Mouse (Mus musculus): ENCODE data around the gene Kpna2. TPM values are rescaled to one million over a fixed set of nuclear protein-coding genes. Genes with fewer than 3 reads are reported as not detected.

The Kpna2 gene
- polyA plus RNA-seq, 1 experiment = 150 TPM

- no peak overlapping the region for H3K4me3 ChIP-seq (ENCODE audit: control insufficient read depth, low read depth, low read length)
- H3K27ac ChIP-seq (ENCODE audit: control insufficient read depth, insufficient read depth, low read depth, low read length) = no peak overlapping the region
- H3K4me1 ChIP-seq (ENCODE audit: control insufficient read depth, insufficient read depth, low read length) = no peaks in the 10 kb centered on the region
- peak; percentile 27; the same call in 1 of the 2 replicates for TF ChIP-seq CTCF (IDR thresholded peaks at IDR 0.05; ENCODE audit: control insufficient read depth, insufficient read depth, insufficient replicate concordance, low read depth, low read length)
- TF ChIP-seq POLR2A (IDR thresholded peaks at IDR 0.05; ENCODE audit: control insufficient read depth, low read depth, low read length) = no peak
- no peaks in the 10 kb centered on the region for H3K36me3 ChIP-seq (ENCODE audit: control insufficient read depth, insufficient read depth, low read length)
- H3K27me3 ChIP-seq (ENCODE audit: control insufficient read depth, insufficient read depth, low read length) = no peaks in the 10 kb centered on the region
These were observed 18.9 kb downstream of the Kpna2 start for GRCm38 (mm10) chr11:106980455-106980854.

GRCm38 (mm10) chr11:106976194-106976593 is 23.1 kb downstream of the Kpna2 start:
- Histone ChIP-seq H3K27ac (ENCODE audit: control insufficient read depth, insufficient read depth, low read depth, low read length) (no peak overlapping the region), H3K36me3 (ENCODE audit: control insufficient read depth, insufficient read depth, low read length) (no peaks in the 10 kb centered on the region)

GRCm38 (mm10) chr11:106975419-106976177 is 23.7 kb downstream of the Kpna2 start:
- no peaks in the 10 kb centered on the region for H3K27me3 ChIP-seq (ENCODE audit: control insufficient read depth, insufficient read depth, low read length)
- TF ChIP-seq POLR2A (IDR thresholded peaks at IDR 0.05; ENCODE audit: control insufficient read depth, low read depth, low read length) (no peak), CTCF (IDR thresholded peaks at IDR 0.05; ENCODE audit: control insufficient read depth, insufficient read depth, insufficient replicate concordance, low read depth, low read length) (no peak)
- no peak overlapping the region for H3K4me3 ChIP-seq (ENCODE audit: control insufficient read depth, low read depth, low read length)
- H3K4me1 ChIP-seq (ENCODE audit: control insufficient read depth, insufficient read depth, low read length) = peaks cover 5% of the 10 kb centered on the region; the same call in 1 of the 2 replicates
- H3K36me3 ChIP-seq (ENCODE audit: control insufficient read depth, insufficient read depth, low read length) = no peaks in the 10 kb centered on the region
- H3K27ac ChIP-seq (ENCODE audit: control insufficient read depth, insufficient read depth, low read depth, low read length) = no peak overlapping the region

More at GRCm38 (mm10) chr11:106976194-106976593, 23.1 kb downstream of the Kpna2 start:
- no peaks in the 10 kb centered on the region for H3K27me3 ChIP-seq (ENCODE audit: control insufficient read depth, insufficient read depth, low read length)
- no peak overlapping the region for H3K4me3 ChIP-seq (ENCODE audit: control insufficient read depth, low read depth, low read length)
- TF ChIP-seq CTCF (IDR thresholded peaks at IDR 0.05; ENCODE audit: control insufficient read depth, insufficient read depth, insufficient replicate concordance, low read depth, low read length) (no peak), POLR2A (IDR thresholded peaks at IDR 0.05; ENCODE audit: control insufficient read depth, low read depth, low read length) (no peak)
- peaks cover 5% of the 10 kb centered on the region; the same call in 1 of the 2 replicates for H3K4me1 ChIP-seq (ENCODE audit: control insufficient read depth, insufficient read depth, low read length)

GRCm38 (mm10) chr11:106974440-106974839 is 24.9 kb downstream of the Kpna2 start:
- Histone ChIP-seq H3K27me3 (ENCODE audit: control insufficient read depth, insufficient read depth, low read length) (no peaks in the 10 kb centered on the region), H3K4me3 (ENCODE audit: control insufficient read depth, low read depth, low read length) (no peak overlapping the region), H3K4me1 (ENCODE audit: control insufficient read depth, insufficient read depth, low read length) (peaks cover 5% of the 10 kb centered on the region; the same call in 1 of the 2 replicates), H3K36me3 (ENCODE audit: control insufficient read depth, insufficient read depth, low read length) (no peaks in the 10 kb centered on the region), H3K27ac (ENCODE audit: control insufficient read depth, insufficient read depth, low read depth, low read length) (no peak overlapping the region)
- no peak for TF ChIP-seq POLR2A (IDR thresholded peaks at IDR 0.05; ENCODE audit: control insufficient read depth, low read depth, low read length)
- TF ChIP-seq CTCF (IDR thresholded peaks at IDR 0.05; ENCODE audit: control insufficient read depth, insufficient read depth, insufficient replicate concordance, low read depth, low read length) = no peak

GRCm38 (mm10) chr11:106973016-106973415 is 26.3 kb downstream of the Kpna2 start:
- Histone ChIP-seq H3K36me3 (ENCODE audit: control insufficient read depth, insufficient read depth, low read length) (no peaks in the 10 kb centered on the region), H3K27ac (ENCODE audit: control insufficient read depth, insufficient read depth, low read depth, low read length) (no peak overlapping the region), H3K4me3 (ENCODE audit: control insufficient read depth, low read depth, low read length) (no peak overlapping the region), H3K4me1 (ENCODE audit: control insufficient read depth, insufficient read depth, low read length) (peaks cover 5% of the 10 kb centered on the region; the same call in 1 of the 2 replicates), H3K27me3 (ENCODE audit: control insufficient read depth, insufficient read depth, low read length) (no peaks in the 10 kb centered on the region)
- TF ChIP-seq CTCF (IDR thresholded peaks at IDR 0.05; ENCODE audit: control insufficient read depth, insufficient read depth, insufficient replicate concordance, low read depth, low read length) = no peak
- TF ChIP-seq POLR2A (IDR thresholded peaks at IDR 0.05; ENCODE audit: control insufficient read depth, low read depth, low read length) = no peak

GRCm38 (mm10) chr11:106969798-106970197 is 29.5 kb downstream of the Kpna2 start:
- Histone ChIP-seq H3K27ac (ENCODE audit: control insufficient read depth, insufficient read depth, low read depth, low read length) (no peak overlapping the region), H3K4me1 (ENCODE audit: control insufficient read depth, insufficient read depth, low read length) (peaks cover 5% of the 10 kb centered on the region; the same call in 1 of the 2 replicates), H3K27me3 (ENCODE audit: control insufficient read depth, insufficient read depth, low read length) (no peaks in the 10 kb centered on the region), H3K36me3 (ENCODE audit: control insufficient read depth, insufficient read depth, low read length) (no peaks in the 10 kb centered on the region), H3K4me3 (ENCODE audit: control insufficient read depth, low read depth, low read length) (no peak overlapping the region)
- TF ChIP-seq CTCF (IDR thresholded peaks at IDR 0.05; ENCODE audit: control insufficient read depth, insufficient read depth, insufficient replicate concordance, low read depth, low read length) = no peak
- no peak for TF ChIP-seq POLR2A (IDR thresholded peaks at IDR 0.05; ENCODE audit: control insufficient read depth, low read depth, low read length)

- no peaks in the 10 kb centered on the region for H3K36me3 ChIP-seq (ENCODE audit: control insufficient read depth, insufficient read depth, low read length)
- H3K27me3 ChIP-seq (ENCODE audit: control insufficient read depth, insufficient read depth, low read length) = no peaks in the 10 kb centered on the region
- H3K27ac ChIP-seq (ENCODE audit: control insufficient read depth, insufficient read depth, low read depth, low read length) = no peak overlapping the region
- peaks cover 5% of the 10 kb centered on the region; the same call in 1 of the 2 replicates for H3K4me1 ChIP-seq (ENCODE audit: control insufficient read depth, insufficient read depth, low read length)
- H3K4me3 ChIP-seq (ENCODE audit: control insufficient read depth, low read depth, low read length) = no peak overlapping the region
- no peak for TF ChIP-seq POLR2A (IDR thresholded peaks at IDR 0.05; ENCODE audit: control insufficient read depth, low read depth, low read length)
- no peak for TF ChIP-seq CTCF (IDR thresholded peaks at IDR 0.05; ENCODE audit: control insufficient read depth, insufficient read depth, insufficient replicate concordance, low read depth, low read length)
These were observed 31.7 kb downstream of the Kpna2 start for GRCm38 (mm10) chr11:106967630-106968029.
